Mouse (Mus musculus) neural tube, embryonic 14.5 days (tissue): ENCODE measurements around the gene Atmin. TPM values are rescaled to one million over a fixed set of nuclear protein-coding genes. Genes with fewer than 3 reads are reported as not detected.

Experiments used
- ATAC-seq: fragments of 200-750 bp; cut with Nextera tagmentation; 2 replicates; pipeline ENCODE4 v1.8.0; 2017; ENCODE audit warnings: low read depth, mild to moderate bottlenecking, moderate TSS enrichment, moderate library complexity
- H3K27ac ChIP-seq: fragments of 300-500 bp; sonication (generic); 2 replicates; pipeline ENCODE4 v1.5.1; 2014; ENCODE audit warnings: low read depth, mild to moderate bottlenecking, control low read depth, low read length, moderate library complexity, mixed read lengths
- H3K27me3 ChIP-seq: fragments of 300-500 bp; sonication (generic); 2 replicates; pipeline ENCODE4 v1.6.1; 2014; ENCODE audit warnings: low read length; ENCODE audit not compliant: control insufficient read depth, insufficient read depth
- H3K36me3 ChIP-seq: fragments of 300-500 bp; sonication (generic); 2 replicates; pipeline ENCODE4 v1.6.1; 2014; ENCODE audit warnings: low read length, mixed read lengths; ENCODE audit not compliant: control insufficient read depth, insufficient read depth
- H3K4me1 ChIP-seq: fragments of 300-500 bp; sonication (generic); 2 replicates; pipeline ENCODE4 v1.6.1; 2014; ENCODE audit warnings: low read length; ENCODE audit not compliant: control insufficient read depth, insufficient read depth
- H3K4me2 ChIP-seq: fragments of 300-500 bp; sonication (generic); 2 replicates; pipeline ENCODE4 v1.6.1; 2014; ENCODE audit warnings: mild to moderate bottlenecking, low read depth, low read length, control low read depth
- H3K4me3 ChIP-seq: fragments of 300-500 bp; sonication (generic); 2 replicates; pipeline ENCODE4 v1.5.1; 2014; ENCODE audit warnings: low read depth, low read length, control low read depth, mixed read lengths
- H3K9ac ChIP-seq: fragments of 300-500 bp; sonication (generic); replicated peaks from 2 replicates; pipeline ENCODE4 v1.6.1; 2014; ENCODE audit warnings: low read depth, mild to moderate bottlenecking, control low read depth, low read length, mixed read lengths
- H3K9me3 ChIP-seq: fragments of 300-500 bp; sonication (generic); 2 replicates; pipeline ENCODE4 v1.6.1; 2016; ENCODE audit warnings: low read length; ENCODE audit not compliant: control insufficient read depth
- WGBS: fragments of 180-500 bp; shearing (Covaris S2); extraction: QIAGEN DNeasy Blood & Tissue Kit; methylation state at CpG from one replicate; pipeline ENCODE4 v1.1.7; 2014; 5-methylcytosine and 5-hydroxymethylcytosine counted together
- polyA plus RNA-seq: library from polyadenylated mRNA; unstranded; fragments of >200 nt; fragmentation: Nextera tagmentation; extraction: Ambion mirVana; gene quantifications from 2 replicates; pipeline ENCODE4 v1.2.1, GENCODE M21; 2014

Atmin gene
- polyA plus RNA-seq, 1 experiment from 2014 or later: 27.1 TPM

DNA sequence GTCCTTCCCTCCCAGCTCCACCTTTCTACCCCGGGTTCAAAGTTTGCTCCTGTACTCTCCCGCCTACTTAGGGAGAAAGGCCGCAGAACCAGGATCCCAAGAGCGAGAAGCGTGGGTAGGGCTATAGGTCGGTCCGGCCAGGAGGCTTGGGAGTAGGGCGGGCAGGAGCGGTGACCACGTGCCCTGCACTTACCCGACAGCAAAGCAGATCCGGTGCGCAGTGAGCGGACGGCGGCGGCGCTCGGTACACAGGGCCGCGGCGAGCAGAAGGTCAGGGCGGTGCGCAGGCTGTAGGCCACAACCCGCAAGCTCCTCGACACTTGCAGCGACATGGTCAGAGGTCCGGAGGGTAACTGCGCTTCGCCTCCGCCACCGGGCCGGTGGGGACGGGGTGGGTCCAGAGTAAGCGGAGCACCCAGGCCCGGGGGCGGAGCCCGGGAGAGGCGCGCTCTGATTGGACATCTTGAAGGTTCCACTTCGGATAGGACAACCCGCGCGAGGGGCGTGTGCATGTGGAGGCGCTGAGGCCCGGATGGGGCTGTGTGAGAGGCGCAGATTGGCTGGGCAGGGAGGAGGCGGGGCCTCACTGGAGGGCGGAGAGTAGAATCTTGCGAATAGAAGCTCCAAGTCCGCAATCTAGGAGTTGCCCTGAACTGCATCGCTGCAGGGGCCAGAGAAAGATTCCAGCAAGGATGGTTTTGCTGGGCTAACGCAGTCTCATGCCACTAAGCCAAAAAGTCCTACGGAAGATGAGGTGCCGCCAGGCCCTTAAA, 50.1 kb downstream of the Atmin start, which contains the start of gene Gcsh:
Gene Gcsh, minus strand, starts transcription at position 443 of the 773 bp plus-strand sequence.
- Histone ChIP-seq H3K4me2 (peak within 1 kb of the TSS; percentile 87), H3K4me3 (peak within 1 kb of the TSS; percentile 72), H3K9ac (peak within 1 kb of the TSS; percentile 52), H3K9me3 (no peaks in the 10 kb centered on the region), H3K4me1 (peaks cover 10% of the 10 kb centered on the region; the same call in 1 of the 2 replicates), H3K36me3 (no peaks in the 10 kb centered on the region), H3K27ac (0 out of 2 replicates have a peak within 1 kb of the TSS, but pooled peaks have one; percentile 49), H3K27me3 (no peaks in the 10 kb centered on the region)
- WGBS: under 1% methylated on average over 53 of the region's 56 CpGs
- ATAC-seq: peak; percentile 100

DNA sequence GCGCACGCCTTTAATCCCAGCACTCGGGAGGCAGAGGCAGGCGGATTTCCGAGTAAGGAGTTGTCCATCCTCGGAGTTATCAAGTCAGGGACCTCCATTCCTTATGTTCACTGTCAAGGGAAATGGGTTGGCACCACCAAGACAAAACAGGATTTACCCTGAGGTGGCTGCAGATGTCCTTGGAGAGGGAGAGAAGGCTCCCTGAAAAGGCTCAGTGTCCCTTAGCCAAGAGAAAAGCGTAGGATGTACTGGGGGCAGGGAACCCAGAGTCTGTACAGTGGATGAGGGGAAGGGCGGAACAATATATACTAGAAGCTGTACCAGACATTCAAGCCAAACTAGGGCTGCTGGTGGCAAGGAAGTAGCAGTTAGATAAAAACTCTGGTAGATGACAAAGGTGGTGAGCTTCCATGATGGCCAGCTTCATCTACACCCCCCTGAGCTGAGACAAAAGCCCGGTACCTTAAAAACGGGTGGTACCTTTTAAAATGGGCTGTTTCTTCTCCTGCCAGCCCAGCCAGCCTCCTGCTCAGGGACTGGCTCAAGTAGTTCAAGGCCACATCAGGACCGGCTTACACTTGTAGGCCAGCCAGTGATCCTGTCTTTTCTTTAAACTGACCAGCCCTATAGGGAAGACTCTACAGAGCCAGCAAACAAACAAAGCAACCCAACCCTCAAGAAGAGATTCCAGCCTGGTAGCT, 51.0 kb downstream of the Atmin start:
- H3K9me3 ChIP-seq: no peaks in the 10 kb centered on the region
- H3K4me1 ChIP-seq: peaks cover 10% of the 10 kb centered on the region; the same call in 1 of the 2 replicates
- H3K36me3 ChIP-seq: no peaks in the 10 kb centered on the region
- peak overlapping the region; percentile 87 for H3K4me2 ChIP-seq
- peak overlapping the region; percentile 72 for H3K4me3 ChIP-seq
- ATAC-seq: no peak
- H3K9ac ChIP-seq: peak overlapping the region; percentile 4; the same call in 1 of the 2 replicates
- H3K27me3 ChIP-seq: no peaks in the 10 kb centered on the region
- WGBS: 64% methylated on average over 11 of the region's 11 CpGs
- no peak overlapping the region for H3K27ac ChIP-seq

Other genes with a start within 250 kb of the Atmin start
- gene Cdyl2, start 210.4 kb upstream of the Atmin start, polyA plus RNA-seq: 11.7 and 13.6 TPM in 2 replicates
- gene Cmc2, start 21.9 kb upstream of the Atmin start, polyA plus RNA-seq: 30.1 and 33.9 TPM in 2 replicates
- gene Cenpn, start 21.7 kb upstream of the Atmin start, polyA plus RNA-seq: 6.1 and 7.1 TPM in 2 replicates
- gene 1700030J22Rik, start 35.6 kb downstream of the Atmin start, polyA plus RNA-seq: 4.4 and 5.9 TPM in 2 replicates
- gene Gcsh, start 50.1 kb downstream of the Atmin start, polyA plus RNA-seq: 106 and 111 TPM in 2 replicates
- gene Pkd1l2, start 139.1 kb downstream of the Atmin start, polyA plus RNA-seq: 0.07 and 0.18 TPM in 2 replicates
- gene Bco1, start 152.5 kb downstream of the Atmin start, polyA plus RNA-seq: 0.25 and 0.39 TPM in 2 replicates
- 3.5 and 4.1 TPM in 2 replicates for gene Gan, start 214.7 kb downstream of the Atmin start, polyA plus RNA-seq